Mouse (Mus musculus) gastrocnemius, postnatal 4 days (tissue): ENCODE results near the gene Efcab3. TPM values are rescaled to one million over a fixed set of nuclear protein-coding genes. Genes with fewer than 3 reads are reported as not detected.
A peak's percentile ranks its signal among the peaks of the same experiment; 100 is the strongest.

ENCODE experiments used
- DNase-seq, 2 experiments: peaks; one replicate each; pipeline ENCODE4 v3.0.0; 2021 to 2022; ENCODE audit warnings: low spot score in 2 of 2, mixed read lengths in 2 of 2
- total RNA-seq, 2 experiments: library from RNA; stranded (reverse); gene quantifications; 2 replicates each; pipeline ENCODE4 v1.2.3; 2021

The Efcab3 gene
- total RNA-seq, 2 experiments from 2014 or later = not detected

- DNase-seq = no peak
Measured at GRCm38 (mm10) chr11:105145211-105145610, 81.8 kb downstream of the Efcab3 start.

- no peak for DNase-seq
Measured at GRCm38 (mm10) chr11:105146593-105146992, 83.2 kb downstream of the Efcab3 start, which contains the start of gene Gm10842. TSS of gene Gm10842 (plus strand) at chr11:105146893.

GRCm38 (mm10) chr11:105149353-105149752 is 86.0 kb downstream of the Efcab3 start:
- no peak for DNase-seq

- no peak for DNase-seq
Measured at GRCm38 (mm10) chr11:105149766-105150165, 86.4 kb downstream of the Efcab3 start.

- no peak for DNase-seq
Measured at GRCm38 (mm10) chr11:105150691-105151090, 87.3 kb downstream of the Efcab3 start.

- DNase-seq = no peak
Measured at GRCm38 (mm10) chr11:105151226-105152016, 88.0 kb downstream of the Efcab3 start.

- no peak for DNase-seq
Measured at GRCm38 (mm10) chr11:105152017-105152300, 88.6 kb downstream of the Efcab3 start.

- DNase-seq = no peak
Measured at GRCm38 (mm10) chr11:105152357-105152899, 89.0 kb downstream of the Efcab3 start.

- DNase-seq = peak in 1 of 2 experiments; percentile 30
Measured at GRCm38 (mm10) chr11:105153068-105153833, 89.9 kb downstream of the Efcab3 start.

- no peak for DNase-seq
Measured at GRCm38 (mm10) chr11:105155915-105156314, 92.5 kb downstream of the Efcab3 start.

GRCm38 (mm10) chr11:105156748-105157267 is 93.4 kb downstream of the Efcab3 start:
- no peak for DNase-seq

- DNase-seq = no peak
Measured at GRCm38 (mm10) chr11:105158047-105158446, 94.7 kb downstream of the Efcab3 start.

- DNase-seq = no peak
Measured at GRCm38 (mm10) chr11:105159673-105160360, 96.4 kb downstream of the Efcab3 start.

GRCm38 (mm10) chr11:105161411-105161810 is 98.0 kb downstream of the Efcab3 start:
- DNase-seq = no peak

GRCm38 (mm10) chr11:105164516-105165510 is 101.4 kb downstream of the Efcab3 start:
- no peak for DNase-seq

- DNase-seq = no peak
Measured at GRCm38 (mm10) chr11:105166780-105167179, 103.4 kb downstream of the Efcab3 start.
